Comparison of ENCODE assay signal across 23 mouse cellular contexts in genomic region chr19:28234676-28235075, GRCm38 (mm10).
DNase-seq lines count a peak whose midpoint lies in the region; ATAC-seq and TF ChIP-seq lines count a peak whose summit lies in the region.
"Had no signal": no experiment of that assay in that cellular context is flagged by ENCODE, and none has a peak within 500 bp of the region (broad histone marks: within the 10 kb centered on the region; RNA-seq: fewer than 3 reads in every experiment).

No protein-coding gene starts in this region.

- peak; percentile 54 to 74 for DNase-seq in cerebellum, postnatal 10 days
- DNase-seq in cerebellum, postnatal 25 days: no peak
- no peak for DNase-seq in forebrain, embryonic 10.5 days (ENCODE audit: extremely low spot score, low spot score)
- DNase-seq in forebrain, postnatal 0 days: peak; percentile 28
- DNase-seq in forebrain, embryonic 14.5 days (ENCODE audit: low spot score): no peak
- DNase-seq in left cerebral cortex, postnatal 4 days: peak; percentile 4
- no peak for DNase-seq in left cerebral cortex, adult 11 months (ENCODE audit: low spot score)
- DNase-seq: adrenal gland, adult 8-10 months; adrenal gland, postnatal 14 days; adrenal gland, postnatal 36 days; B cell, adult 2 months; cerebellum, adult 11-12 months; cerebellum, adult 8-10 months; cerebellum, adult 9-11 months had no signal

- H3K9ac ChIP-seq in forebrain, embryonic 13.5 days: no peak overlapping the region
- no peak overlapping the region for H3K9ac ChIP-seq in forebrain, postnatal 0 days
- H3K9ac ChIP-seq in forebrain, embryonic 14.5 days (ENCODE audit: low read length): no peak overlapping the region
- H3K9ac ChIP-seq: embryonic facial prominence, embryonic 12.5 days; forebrain, embryonic 15.5 days had no signal

- no peak for TF ChIP-seq CTCF in forebrain, postnatal 0 days (IDR thresholded peaks at IDR 0.05; ENCODE audit: low read depth)

- no peak overlapping the region for H3K4me2 ChIP-seq in forebrain, embryonic 13.5 days
- H3K4me2 ChIP-seq in forebrain, postnatal 0 days (ENCODE audit: low read depth): no peak overlapping the region
- no peak overlapping the region for H3K4me2 ChIP-seq in forebrain, embryonic 14.5 days (ENCODE audit: low read length)
- H3K4me2 ChIP-seq: embryonic facial prominence, embryonic 12.5 days; forebrain, embryonic 15.5 days had no signal

- no peak for ATAC-seq in forebrain, embryonic 13.5 days
- ATAC-seq in forebrain, postnatal 0 days: peak; percentile 12; the same call in 1 of the 2 replicates
- ATAC-seq in forebrain, embryonic 14.5 days: no peak
- ATAC-seq: activated CD4-positive, CD25-positive, alpha-beta regulatory T cell, adult 4 months; CD4-positive, CD25-positive, alpha-beta regulatory T cell, adult 4 months; Patski had no signal

- intact Hi-C loops in left cerebral cortex, postnatal 4 days (cut with DNase I): no loop called here

- 97% methylated on average over 2 of the region's 2 CpGs for WGBS in forebrain, embryonic 13.5 days
- WGBS in forebrain, embryonic 10.5 days: 92% methylated on average over 2 of the region's 2 CpGs
- WGBS in forebrain, postnatal 0 days: 77% methylated on average over 2 of the region's 2 CpGs
- 94% methylated on average over 2 of the region's 2 CpGs for WGBS in forebrain, embryonic 14.5 days

- no peaks in the 10 kb centered on the region for H3K36me3 ChIP-seq in forebrain, embryonic 13.5 days (ENCODE audit: poor library complexity, severe bottlenecking)
- H3K36me3 ChIP-seq in forebrain, embryonic 10.5 days (replicated peaks): no peaks in the 10 kb centered on the region
- H3K36me3 ChIP-seq in forebrain, postnatal 0 days (ENCODE audit: insufficient read depth): no peaks in the 10 kb centered on the region
- no peaks in the 10 kb centered on the region for H3K36me3 ChIP-seq in forebrain, embryonic 14.5 days (ENCODE audit: control insufficient read depth, insufficient read depth, low read length)
- H3K36me3 ChIP-seq: embryonic facial prominence, embryonic 10.5 days; embryonic facial prominence, embryonic 12.5 days; forebrain, embryonic 15.5 days; G1E had no signal

- no peaks in the 10 kb centered on the region for H3K4me1 ChIP-seq in forebrain, embryonic 13.5 days
- no peaks in the 10 kb centered on the region for H3K4me1 ChIP-seq in forebrain, embryonic 10.5 days
- no peaks in the 10 kb centered on the region for H3K4me1 ChIP-seq in forebrain, postnatal 0 days (ENCODE audit: insufficient read depth)
- H3K4me1 ChIP-seq in forebrain, embryonic 14.5 days (ENCODE audit: control insufficient read depth, insufficient read depth, low read length): no peaks in the 10 kb centered on the region
- H3K4me1 ChIP-seq: embryonic facial prominence, embryonic 10.5 days; embryonic facial prominence, embryonic 12.5 days had no signal

- no peak overlapping the region for H3K4me3 ChIP-seq in forebrain, embryonic 13.5 days
- no peak overlapping the region for H3K4me3 ChIP-seq in forebrain, embryonic 10.5 days
- H3K4me3 ChIP-seq in forebrain, postnatal 0 days (ENCODE audit: low read depth, low read length): no peak overlapping the region
- H3K4me3 ChIP-seq in forebrain, embryonic 14.5 days (ENCODE audit: low read depth, low read length): no peak overlapping the region
- H3K4me3 ChIP-seq: embryonic facial prominence, embryonic 10.5 days; embryonic facial prominence, embryonic 12.5 days; forebrain, embryonic 15.5 days had no signal

- 0 out of 2 replicates have a peak overlapping the region, but pooled peaks have one; percentile 5 for H3K27ac ChIP-seq in forebrain, embryonic 13.5 days
- H3K27ac ChIP-seq in forebrain, embryonic 10.5 days: no peak overlapping the region
- no peak overlapping the region for H3K27ac ChIP-seq in forebrain, postnatal 0 days (ENCODE audit: low read depth, low read length)
- H3K27ac ChIP-seq in forebrain, embryonic 14.5 days (ENCODE audit: low read depth, low read length): no peak overlapping the region
- H3K27ac ChIP-seq: embryonic facial prominence, embryonic 10.5 days; embryonic facial prominence, embryonic 12.5 days; forebrain, embryonic 15.5 days had no signal

- H3K27me3 ChIP-seq in forebrain, embryonic 13.5 days: no peaks in the 10 kb centered on the region
- H3K27me3 ChIP-seq in forebrain, embryonic 10.5 days (ENCODE audit: poor library complexity, severe bottlenecking): no peaks in the 10 kb centered on the region
- H3K27me3 ChIP-seq in forebrain, postnatal 0 days (ENCODE audit: insufficient read depth, low read length): no peaks in the 10 kb centered on the region
- no peaks in the 10 kb centered on the region for H3K27me3 ChIP-seq in forebrain, embryonic 14.5 days (replicated peaks; ENCODE audit: control insufficient read depth, insufficient read depth, low read length)
- H3K27me3 ChIP-seq: CH12.LX; embryonic facial prominence, embryonic 12.5 days; forebrain, embryonic 15.5 days; Patski had no signal

- no peaks in the 10 kb centered on the region for H3K9me3 ChIP-seq in forebrain, embryonic 13.5 days (replicated peaks)
- no peaks in the 10 kb centered on the region for H3K9me3 ChIP-seq in forebrain, embryonic 10.5 days
- H3K9me3 ChIP-seq in forebrain, postnatal 0 days (ENCODE audit: low read length): no peaks in the 10 kb centered on the region
- H3K9me3 ChIP-seq in forebrain, embryonic 14.5 days (replicated peaks; ENCODE audit: control insufficient read depth, low read length): no peaks in the 10 kb centered on the region
- H3K9me3 ChIP-seq: embryonic facial prominence, embryonic 10.5 days; embryonic facial prominence, embryonic 12.5 days; forebrain, embryonic 15.5 days; G1E had no signal

Comparison
In these comparisons a context has a peak if more than half of its experiments do, and no peak if none do; other contexts are left out.
1. DNase-seq: peak in cerebellum, postnatal 10 days (2 of 2), forebrain, postnatal 0 days (single experiment) and left cerebral cortex, postnatal 4 days (single experiment); none in cerebellum, postnatal 25 days (0 of 2), forebrain, embryonic 10.5 days (single experiment), forebrain, embryonic 14.5 days (single experiment) and left cerebral cortex, adult 11 months (single experiment).